Mouse (Mus musculus): Measurements from ENCODE around the gene Ndufaf1. TPM values are rescaled to one million over a fixed set of nuclear protein-coding genes. Genes with fewer than 3 reads are reported as not detected.

Gene Ndufaf1
- 45.1 and 46.3 TPM in 2 replicates for polyA plus RNA-seq (2015; fragmentation: Nextera tagmentation; extraction: Ambion mirVana)

GRCm38 (mm10) chr2:119662220-119663182 is at the start of gene Ndufaf1:
TSS of gene Ndufaf1 (minus strand) at chr2:119662827.

GRCm38 (mm10) chr2:119674525-119675214 is 12.0 kb upstream of the Ndufaf1 start, which contains the start of gene Rtf1:
TSS of gene Rtf1 (plus strand) at chr2:119675068.

GRCm38 (mm10) chr2:119618199-119618982 is 44.2 kb downstream of the Ndufaf1 start, which contains the start of the genes Nusap1 and Oip5:
TSS of gene Nusap1 (plus strand) at chr2:119618298.
TSS of gene Oip5 (minus strand) at chr2:119618469.

Other genes starting within 250 kb of the Ndufaf1 start
- 2.6 and 3.0 TPM in 2 replicates for gene Ino80, start 185.1 kb downstream of the Ndufaf1 start, polyA plus RNA-seq (2015; fragmentation: Nextera tagmentation; extraction: Ambion mirVana)
- gene Exd1, start 115.2 kb downstream of the Ndufaf1 start, polyA plus RNA-seq (2015; fragmentation: Nextera tagmentation; extraction: Ambion mirVana): 0.84 and 1.8 TPM in 2 replicates
- gene Chp1, start 115.1 kb downstream of the Ndufaf1 start, polyA plus RNA-seq (2015; fragmentation: Nextera tagmentation; extraction: Ambion mirVana): 50.6 and 51.2 TPM in 2 replicates
- gene Nusap1, start 44.5 kb downstream of the Ndufaf1 start, polyA plus RNA-seq (2015; fragmentation: Nextera tagmentation; extraction: Ambion mirVana): 5.2 and 5.5 TPM in 2 replicates
- gene Oip5, start 44.4 kb downstream of the Ndufaf1 start, polyA plus RNA-seq (2015; fragmentation: Nextera tagmentation; extraction: Ambion mirVana): 2.6 and 4.2 TPM in 2 replicates
- gene Rtf1, start 12.2 kb upstream of the Ndufaf1 start, polyA plus RNA-seq (2015; fragmentation: Nextera tagmentation; extraction: Ambion mirVana): 55.8 and 56.6 TPM in 2 replicates
- gene Itpka, start 79.5 kb upstream of the Ndufaf1 start, polyA plus RNA-seq (2015; fragmentation: Nextera tagmentation; extraction: Ambion mirVana): 1.3 and 1.9 TPM in 2 replicates
- gene Ltk, start 97.6 kb upstream of the Ndufaf1 start, polyA plus RNA-seq (2015; fragmentation: Nextera tagmentation; extraction: Ambion mirVana): 2.3 and 2.7 TPM in 2 replicates
- 11.3 and 12.4 TPM in 2 replicates for gene Rpap1, start 124.7 kb upstream of the Ndufaf1 start, polyA plus RNA-seq (2015; fragmentation: Nextera tagmentation; extraction: Ambion mirVana)
- 20.5 and 20.7 TPM in 2 replicates for gene Tyro3, start 134.9 kb upstream of the Ndufaf1 start, polyA plus RNA-seq (2015; fragmentation: Nextera tagmentation; extraction: Ambion mirVana)
- 14.0 and 16.5 TPM in 2 replicates for gene Mga, start 234.4 kb upstream of the Ndufaf1 start, polyA plus RNA-seq (2015; fragmentation: Nextera tagmentation; extraction: Ambion mirVana)